Mouse (Mus musculus) heart, adult 9 months (tissue): ENCODE results near the gene Sema4b.

Source experiments
- DNase-seq, 2 experiments: peaks; one replicate each; pipeline ENCODE4 v3.0.0; 2022; ENCODE audit warnings: low spot score in 2 of 2

Sema4b gene

GRCm38 (mm10) chr7:80197941-80198778, 11.5 kb downstream of the Sema4b start:
- peak; percentile 67 to 79 for DNase-seq

DNA sequence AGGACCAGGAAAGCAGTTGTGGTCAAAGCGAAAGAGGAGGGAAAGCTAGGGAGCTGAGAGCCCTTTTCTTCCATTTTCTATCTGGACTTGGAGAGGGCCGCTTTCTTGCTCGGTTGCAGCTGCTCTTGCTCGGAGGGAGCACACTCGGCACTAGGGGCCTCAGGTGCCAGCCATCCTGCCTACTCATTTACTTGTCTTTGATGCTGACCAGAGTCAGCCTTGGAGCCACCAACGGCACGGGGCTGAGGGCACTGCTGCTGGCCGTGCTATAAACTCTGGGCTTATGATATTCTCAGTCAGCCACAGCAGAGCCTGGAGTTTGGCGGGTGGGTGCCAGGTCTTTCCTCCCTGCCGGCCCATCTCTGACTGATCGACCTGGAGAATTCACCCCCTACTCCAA, 12.2 kb downstream of the Sema4b start:
- no peak for DNase-seq

DNA sequence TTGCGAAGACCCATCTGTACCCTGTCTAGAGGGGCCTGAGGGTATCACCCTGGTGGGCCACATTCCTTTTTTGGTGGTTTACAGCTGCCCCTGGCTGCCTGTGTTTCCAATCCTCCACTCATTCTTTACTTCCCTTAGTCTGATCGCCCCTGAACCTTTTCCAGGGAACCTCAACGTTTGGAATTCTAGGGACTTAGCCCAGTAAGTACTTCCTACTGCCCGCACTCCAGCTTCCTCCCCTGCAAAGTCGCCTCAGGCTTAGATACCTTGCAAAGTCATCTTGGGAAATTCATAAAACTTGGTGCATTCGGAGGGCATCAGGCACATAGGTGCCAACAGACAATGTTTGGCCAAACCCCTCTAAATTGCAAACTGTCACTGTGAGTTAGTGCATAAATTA, 12.6 kb downstream of the Sema4b start:
- no peak for DNase-seq

DNA sequence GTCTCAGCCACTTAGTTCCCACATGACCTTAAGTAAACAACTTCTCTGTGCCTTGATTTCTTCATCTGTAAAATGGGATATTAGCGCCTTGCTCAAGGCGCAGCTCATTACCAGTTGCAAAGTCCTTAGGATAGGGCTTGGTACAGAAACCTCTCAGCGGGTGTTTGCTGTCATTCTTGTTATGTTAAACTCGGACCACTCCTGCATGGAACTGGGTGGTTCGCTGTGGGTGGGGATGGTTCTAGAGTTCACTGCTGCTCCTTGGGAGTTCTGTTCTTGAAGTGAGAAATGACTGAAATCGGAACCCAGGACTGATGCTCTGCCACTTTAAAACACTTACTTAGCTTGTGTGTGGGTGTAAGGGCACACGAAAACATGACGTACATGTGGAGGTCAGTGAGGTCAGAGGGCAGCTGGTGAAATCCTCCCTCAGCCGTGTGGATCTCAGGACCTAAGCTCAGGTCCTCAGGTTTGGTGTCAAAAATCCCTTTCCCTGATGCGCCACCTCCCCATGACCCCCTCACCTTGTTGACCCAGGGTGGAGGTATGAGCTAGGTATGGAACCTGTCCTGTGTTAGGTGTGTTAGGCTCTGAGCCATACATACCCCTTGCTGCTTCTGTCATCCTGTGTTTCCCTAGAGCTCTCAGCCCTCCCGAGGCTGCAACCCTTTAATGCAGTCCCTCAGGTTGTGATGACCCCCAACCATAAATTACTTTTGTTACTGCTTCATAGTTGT, 13.4 kb downstream of the Sema4b start:
- no peak for DNase-seq

- no peak for DNase-seq
Measured at GRCm38 (mm10) chr7:80200588-80200945, 13.9 kb downstream of the Sema4b start.

GRCm38 (mm10) chr7:80200963-80201539, 14.4 kb downstream of the Sema4b start:
- DNase-seq: no peak

- no peak for DNase-seq
Measured at GRCm38 (mm10) chr7:80201888-80202540, 15.4 kb downstream of the Sema4b start.

- DNase-seq: no peak
Measured at GRCm38 (mm10) chr7:80202961-80203360, 16.3 kb downstream of the Sema4b start.

GRCm38 (mm10) chr7:80203638-80204096, 17.0 kb downstream of the Sema4b start:
- DNase-seq: no peak

GRCm38 (mm10) chr7:80204362-80204761, 17.7 kb downstream of the Sema4b start:
- no peak for DNase-seq

DNA sequence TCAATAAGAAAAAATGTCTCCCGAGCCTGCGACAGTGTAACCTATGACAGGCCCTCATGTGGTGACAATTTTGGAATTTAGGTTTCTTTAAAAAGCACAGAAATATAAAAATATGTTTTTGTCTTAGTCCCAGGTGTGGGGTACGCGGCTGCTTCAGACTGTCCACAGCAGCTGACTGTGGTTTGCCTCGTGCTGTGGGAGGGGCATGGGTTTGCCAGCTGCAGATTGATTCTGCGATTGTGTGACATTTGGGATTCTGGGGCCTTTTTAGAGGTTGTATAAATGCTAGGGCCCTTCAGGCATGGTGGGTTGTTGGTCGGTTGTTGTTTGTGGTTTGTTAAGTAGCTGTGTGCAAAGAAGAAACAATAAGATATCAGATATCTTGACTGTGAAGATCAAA, 18.3 kb downstream of the Sema4b start:
- no peak for DNase-seq

DNA sequence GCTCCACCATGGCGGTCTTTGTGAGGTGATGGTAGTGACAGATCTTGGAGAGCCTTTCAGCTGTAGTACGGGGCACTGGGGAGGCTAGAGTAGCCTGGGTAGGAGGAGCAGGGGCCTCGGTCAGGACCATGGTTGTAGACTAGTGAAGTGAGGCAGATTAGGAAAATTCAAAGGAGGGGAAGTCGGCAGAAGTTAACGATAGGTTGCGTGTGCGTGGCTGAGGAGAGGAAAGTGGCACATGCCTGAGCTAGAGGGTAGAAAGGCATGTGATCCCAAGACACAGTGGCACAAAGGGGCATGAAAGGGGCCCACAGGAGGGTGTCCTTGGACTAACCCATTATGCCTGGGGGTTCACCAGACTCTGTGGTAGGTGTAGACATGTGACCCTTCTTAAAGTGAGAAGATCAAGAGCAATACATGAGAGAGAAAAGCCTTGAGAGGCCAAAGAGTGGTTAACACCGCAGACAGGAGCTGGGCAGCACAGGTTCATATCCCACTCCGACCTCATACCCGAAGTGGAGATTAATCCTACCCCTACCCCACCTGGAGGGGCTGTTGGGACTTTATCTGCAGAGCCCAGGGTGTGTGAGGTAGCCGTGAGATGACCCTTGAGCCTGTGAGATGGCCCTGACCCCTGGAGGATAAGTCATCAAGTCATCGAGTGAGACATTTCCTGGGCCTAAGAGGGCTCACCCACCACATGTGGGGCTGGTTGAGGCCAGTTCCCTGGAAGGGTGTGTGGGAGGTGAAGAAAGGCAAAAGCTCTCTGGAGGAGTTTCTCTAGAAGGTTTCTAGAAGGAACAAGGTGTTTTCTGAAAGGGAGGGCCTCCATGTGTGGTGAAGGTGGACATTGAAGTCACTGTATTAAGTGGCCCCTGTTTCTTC, 19.3 kb downstream of the Sema4b start:
- DNase-seq: no peak

- DNase-seq: no peak
Measured at GRCm38 (mm10) chr7:80207314-80207731, 20.7 kb downstream of the Sema4b start.

DNA sequence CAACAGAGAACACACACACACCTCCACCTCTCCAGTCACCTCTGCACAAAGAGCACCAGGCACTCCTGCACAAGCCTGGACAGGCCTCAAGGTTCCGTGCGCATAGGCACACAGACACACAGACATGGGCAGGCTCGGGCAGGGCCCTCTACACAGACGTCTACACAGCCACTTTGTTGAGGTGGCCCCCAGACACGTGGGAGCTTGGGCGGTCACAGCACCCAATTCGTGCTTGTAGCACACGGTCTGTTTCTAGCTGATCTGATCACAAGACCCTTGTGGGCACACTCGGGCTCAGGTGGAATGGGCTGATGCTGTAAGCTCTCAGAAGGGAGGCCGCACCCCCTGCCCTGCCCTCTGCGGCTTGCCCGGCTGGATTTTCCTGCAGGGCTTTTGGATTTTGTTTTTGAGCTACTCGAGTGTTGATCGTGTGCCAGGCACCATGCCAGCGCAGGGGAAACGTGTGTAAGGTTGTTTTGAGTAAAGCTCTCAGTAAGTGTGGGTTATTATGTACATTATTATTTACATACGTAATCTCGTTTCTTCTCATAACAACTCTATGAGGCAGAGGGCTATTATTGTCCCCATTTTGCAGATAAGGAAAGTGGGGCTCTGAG, 21.5 kb downstream of the Sema4b start:
- DNase-seq: no peak

- DNase-seq: peak in 1 of 2 experiments; percentile 52
Measured at GRCm38 (mm10) chr7:80208738-80209430, 22.2 kb downstream of the Sema4b start.

DNA sequence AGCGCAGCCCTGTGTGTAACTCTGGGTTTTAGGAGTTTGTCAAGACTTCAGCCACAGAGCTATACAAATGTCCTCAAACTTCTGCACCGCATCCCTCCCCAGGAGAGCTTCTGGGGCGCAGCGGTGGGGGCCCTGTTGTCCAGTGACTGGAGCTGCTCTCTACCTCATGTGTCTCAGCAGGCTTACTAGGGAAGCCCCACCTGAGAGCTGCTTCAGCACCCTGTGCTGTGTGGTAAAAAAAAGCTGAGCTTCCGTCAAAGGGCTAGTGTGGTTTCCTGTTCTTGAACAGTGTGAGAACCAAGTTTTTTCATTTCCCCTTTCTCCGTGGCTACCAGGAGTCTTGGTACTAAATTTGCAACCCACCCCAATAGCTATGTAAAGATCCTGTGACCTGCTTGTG, 23.0 kb downstream of the Sema4b start:
- DNase-seq: peak; percentile 35 to 69

- no peak for DNase-seq
Measured at GRCm38 (mm10) chr7:80210982-80211381, 24.3 kb downstream of the Sema4b start.

GRCm38 (mm10) chr7:80213604-80214003, 27.0 kb downstream of the Sema4b start:
- no peak for DNase-seq

GRCm38 (mm10) chr7:80214459-80214858, 27.8 kb downstream of the Sema4b start:
- no peak for DNase-seq

GRCm38 (mm10) chr7:80215398-80215797, 28.8 kb downstream of the Sema4b start:
- peak; percentile 65 to 68 for DNase-seq
